Mouse (Mus musculus) lung, postnatal 0 days (tissue): ENCODE results near the gene Nosip.

ENCODE experiments used
- CTCF ChIP-seq: IDR thresholded peaks from 2 replicates; pipeline ENCODE4 v1.5.1; 2016; ENCODE audit warnings: antibody characterized with exemption, mild to moderate bottlenecking
- EP300 ChIP-seq: IDR thresholded peaks from 2 replicates; pipeline ENCODE4 v1.6.1; 2016; ENCODE audit warnings: antibody characterized with exemption, mild to moderate bottlenecking, control low read depth

GRCm38 (mm10) chr7:45043307-45043706 is 18.9 kb upstream of the Nosip start:
- TF ChIP-seq CTCF (no peak), EP300 (no peak)
